Mouse (Mus musculus): ENCODE results near the gene Klhl28.

Klhl28 gene

DNA sequence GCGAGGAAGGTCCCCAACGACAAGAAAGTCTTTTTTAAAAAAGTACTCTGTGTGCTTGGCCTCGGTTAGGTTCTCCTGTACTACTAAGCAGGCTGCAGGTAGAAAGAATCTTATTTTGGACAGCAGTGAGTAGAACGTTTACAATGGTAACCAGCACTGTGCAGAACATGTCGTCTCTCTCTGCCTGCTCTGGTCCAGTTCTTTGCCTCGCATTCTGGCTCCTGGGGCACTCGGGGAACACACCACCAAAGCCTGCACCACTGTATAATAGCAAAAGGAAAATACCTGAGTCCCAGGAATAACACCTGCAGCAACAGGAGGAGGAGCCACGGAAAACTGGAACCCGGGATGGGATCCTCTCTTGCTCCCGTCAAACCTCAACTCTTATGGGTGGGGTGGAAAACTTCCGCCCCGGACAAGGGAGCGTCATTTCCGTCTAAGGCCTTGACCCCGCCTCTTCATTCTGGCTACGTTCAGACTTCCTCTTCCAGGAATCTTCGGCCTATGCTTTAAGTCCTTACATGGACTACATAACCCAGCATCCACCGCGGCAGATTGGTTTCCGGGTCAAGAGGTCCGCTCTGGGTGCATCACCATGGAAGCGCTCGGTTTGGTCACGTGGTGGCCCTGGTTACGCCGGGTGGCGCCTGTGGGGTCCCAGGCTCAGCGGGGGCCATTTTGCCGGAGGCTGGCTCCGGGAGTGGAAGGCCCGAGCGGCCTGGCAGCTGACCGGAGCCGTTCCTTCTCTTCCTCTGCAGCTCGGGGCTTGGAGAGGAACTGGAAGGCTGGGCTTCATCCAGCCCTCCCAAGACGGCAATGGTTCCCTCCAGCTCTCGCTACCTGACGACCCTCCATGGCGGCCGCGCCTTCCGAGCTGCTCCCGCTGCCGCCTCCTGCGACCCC is at the start of gene Klhl28, which contains the start of gene Togaram1:
TSS of gene Klhl28 (minus strand) at position 411 of the 903 bp plus-strand sequence.
TSS of gene Togaram1 (plus strand) at position 681 of the 903 bp plus-strand sequence.
- in situ Hi-C loops (cut with MboI, MseI): loop anchor here (5.0 kb wide), 2 partner anchors 102 to 112 kb away; partner anchors contain the start of gene Fancm (in 1 of the 2)

- in situ Hi-C loops (cut with MboI, MseI): no loop called here
Measured at GRCm38 (mm10) chr12:65007725-65008124, 42.4 kb upstream of the Klhl28 start.

DNA sequence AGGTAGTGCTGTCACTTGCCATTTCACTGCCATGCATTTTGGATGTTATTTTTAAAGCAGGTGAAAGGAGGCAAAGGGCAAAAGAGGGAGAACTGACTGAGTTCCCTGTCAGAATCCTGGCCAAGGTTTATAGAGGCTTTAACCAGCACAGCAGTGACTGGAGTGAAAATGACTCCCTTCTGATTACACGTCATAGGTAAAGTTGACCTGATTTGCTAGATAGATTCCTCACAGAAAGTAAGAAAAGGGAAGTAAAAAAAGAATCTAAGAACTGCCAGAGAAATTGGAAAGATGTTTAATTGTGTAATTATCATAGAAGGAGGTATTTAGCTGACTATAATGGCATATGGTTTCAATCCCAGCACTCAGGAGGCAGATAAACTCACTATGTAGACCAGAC is 12.2 kb upstream of the Klhl28 start:
- in situ Hi-C loops (cut with MboI, MseI): no loop called here

- in situ Hi-C loops (cut with MboI, MseI): no loop called here
Measured at GRCm38 (mm10) chr12:64976191-64976590, 10.9 kb upstream of the Klhl28 start.

DNA sequence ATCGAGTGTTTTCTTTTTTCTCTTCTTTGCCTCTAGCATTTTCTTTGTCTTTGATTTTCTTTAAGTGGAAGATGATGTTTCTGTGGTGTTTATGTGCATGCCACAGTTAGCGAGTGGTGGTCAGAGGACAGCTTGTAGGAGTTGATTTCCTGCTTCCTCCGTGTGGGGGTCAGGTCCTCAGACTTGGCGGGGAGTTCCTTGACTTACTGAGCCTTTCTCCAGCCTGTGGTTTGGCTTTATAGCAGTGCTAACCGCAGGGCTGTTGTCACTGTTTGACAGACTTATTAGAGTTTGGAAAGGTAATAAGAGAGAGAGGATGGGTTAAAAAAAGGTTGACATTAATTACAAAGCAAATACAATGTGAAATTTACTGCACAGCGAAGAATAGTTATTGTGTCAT is 10.2 kb upstream of the Klhl28 start:
- in situ Hi-C loops (cut with MboI, MseI): no loop called here

DNA sequence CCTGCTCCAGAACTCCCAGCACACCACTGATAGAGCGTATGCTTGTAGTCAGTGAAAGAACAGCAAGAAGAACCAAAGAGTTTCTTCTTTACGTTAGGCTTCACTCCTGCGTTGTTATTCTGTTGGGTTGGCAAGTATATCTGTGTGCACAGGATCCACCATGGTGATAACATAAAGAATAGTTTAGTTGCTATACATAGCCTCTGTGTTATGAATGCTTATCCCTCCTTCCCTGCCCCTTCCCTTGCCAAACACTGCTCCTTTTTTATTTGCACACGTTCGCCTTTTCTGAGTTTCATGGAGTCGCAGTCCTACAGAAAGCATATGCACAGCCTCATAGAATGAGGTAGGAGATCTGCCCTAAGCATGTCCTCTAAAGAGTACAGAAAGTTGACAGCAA is 6.7 kb upstream of the Klhl28 start:
- in situ Hi-C loops (cut with MboI, MseI): no loop called here

- in situ Hi-C loops (cut with MboI, MseI): no loop called here
Measured at GRCm38 (mm10) chr12:64971399-64971798, 6.1 kb upstream of the Klhl28 start.

DNA sequence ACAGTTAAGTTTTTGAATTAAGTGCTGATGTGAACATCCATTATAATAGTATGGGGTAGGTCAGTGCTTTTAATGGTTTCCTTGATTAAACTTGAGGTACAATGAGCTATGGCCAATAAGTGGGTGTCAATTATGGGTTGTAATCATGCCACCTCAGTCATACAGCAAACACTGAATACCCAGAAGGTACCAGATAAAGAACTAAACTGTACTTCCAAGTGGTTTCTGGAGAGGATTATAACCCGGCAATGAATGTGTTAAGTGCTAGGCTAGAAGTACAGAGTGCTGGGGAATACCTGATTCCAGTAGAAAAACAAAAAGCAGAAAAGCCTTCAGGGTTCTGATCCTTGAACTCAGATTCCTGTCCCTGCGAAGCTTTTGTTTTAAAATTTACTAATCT is 2.7 kb upstream of the Klhl28 start:
- in situ Hi-C loops (cut with MboI, MseI): loop anchor here (5.0 kb wide), 2 partner anchors 99 to 109 kb away; partner anchors contain the start of gene Fancm (in 1 of the 2)

- in situ Hi-C loops (cut with MboI, MseI): loop anchor here (5.0 kb wide), 2 partner anchors 100 to 110 kb away; partner anchors contain the start of gene Fancm (in 1 of the 2)
Measured at GRCm38 (mm10) chr12:64967470-64967869, 2.1 kb upstream of the Klhl28 start.

GRCm38 (mm10) chr12:64966652-64967435 is 1.5 kb upstream of the Klhl28 start:
- in situ Hi-C loops (cut with MboI, MseI): loop anchor here (5.0 kb wide), 2 partner anchors 100 to 110 kb away; partner anchors contain the start of gene Fancm (in 1 of the 2)

GRCm38 (mm10) chr12:64966101-64966631 is 832 bp upstream of the Klhl28 start:
- in situ Hi-C loops (cut with MboI, MseI): loop anchor here (5.0 kb wide), 2 partner anchors 101 to 111 kb away; partner anchors contain the start of gene Fancm (in 1 of the 2)

DNA sequence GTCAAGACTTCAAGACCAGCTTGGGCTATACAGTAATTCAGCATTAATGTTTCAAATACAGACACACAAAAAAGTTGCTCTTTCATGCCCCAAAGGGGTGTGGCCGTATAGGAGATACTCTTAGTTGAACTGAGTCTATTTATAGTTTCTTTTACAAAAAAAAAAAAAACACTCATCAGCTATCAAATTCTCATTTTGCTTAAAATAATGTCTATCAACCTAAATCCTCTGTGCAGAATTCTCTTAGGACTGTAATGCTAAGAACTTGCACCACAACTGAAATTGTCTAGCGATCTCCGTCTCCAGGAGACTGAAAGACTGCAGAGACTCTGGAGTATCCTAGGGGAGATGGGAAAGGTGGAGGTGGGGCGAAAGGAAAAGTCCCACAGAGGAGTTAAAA is 774 bp downstream of the Klhl28 start:
- in situ Hi-C loops (cut with MboI, MseI): no loop called here

DNA sequence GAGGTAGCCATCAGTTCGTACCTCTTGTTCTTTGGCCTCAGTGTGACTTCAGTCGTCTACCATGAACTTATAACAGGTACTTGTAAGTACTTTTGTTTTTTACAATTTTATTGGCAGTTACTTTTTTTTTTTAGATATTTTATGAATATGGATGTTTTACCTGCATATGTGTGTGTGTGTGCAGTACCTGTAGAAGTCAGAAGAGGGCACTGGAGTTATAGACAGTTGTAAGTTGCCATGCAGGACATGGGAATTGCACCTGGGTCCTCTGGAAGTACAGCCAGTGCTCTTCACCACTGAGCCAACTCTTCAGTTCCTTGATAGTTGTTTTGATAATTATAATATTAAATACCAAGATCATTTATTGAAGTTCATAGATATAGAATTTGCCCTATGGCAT is 27.8 kb downstream of the Klhl28 start:
- in situ Hi-C loops (cut with MboI, MseI): no loop called here

GRCm38 (mm10) chr12:64917578-64918471 is 47.5 kb downstream of the Klhl28 start, which contains the start of gene Gm527:
Gene Gm527, plus strand, starts transcription at chr12:64917906.
- in situ Hi-C loops (cut with MboI, MseI): no loop called here

GRCm38 (mm10) chr12:64916735-64917134 is 48.6 kb downstream of the Klhl28 start:
- in situ Hi-C loops (cut with MboI, MseI): no loop called here

- in situ Hi-C loops (cut with MboI, MseI): no loop called here
Measured at GRCm38 (mm10) chr12:64912996-64913395, 52.3 kb downstream of the Klhl28 start.

GRCm38 (mm10) chr12:64903186-64903585 is 62.1 kb downstream of the Klhl28 start:
- in situ Hi-C loops (cut with MboI, MseI): no loop called here

DNA sequence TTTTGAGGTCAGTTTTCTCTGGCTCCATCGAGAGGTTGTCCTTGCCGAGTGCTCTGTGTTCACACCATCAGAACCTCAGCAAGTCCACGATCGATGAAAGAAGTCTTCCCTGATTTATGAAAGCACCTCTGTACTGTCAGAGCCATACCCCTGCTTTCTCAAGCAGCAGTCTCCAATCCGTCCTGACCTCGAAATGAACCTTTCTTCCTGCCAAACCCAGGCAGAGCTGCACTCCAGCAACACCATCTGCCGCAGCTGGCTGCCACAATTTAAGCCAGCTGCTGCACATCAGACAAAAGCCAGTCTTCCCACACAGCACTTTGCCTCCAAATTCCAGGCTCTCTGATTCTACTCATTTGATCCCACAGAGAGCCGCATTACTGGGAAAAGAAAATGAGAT is 62.8 kb downstream of the Klhl28 start:
- in situ Hi-C loops (cut with MboI, MseI): no loop called here

GRCm38 (mm10) chr12:64897060-64897730 is 68.1 kb downstream of the Klhl28 start:
- in situ Hi-C loops (cut with MboI, MseI): no loop called here

Data from T-helper 17 cell (primary cell).